Mouse (Mus musculus): ENCODE results near the gene Slc7a6.

Gene Slc7a6

GRCm38 (mm10) chr8:106168356-106169016, at the start of gene Slc7a6:
Gene Slc7a6, plus strand, starts transcription at chr8:106168857.
- peak; percentile 90 for DNase-seq

GRCm38 (mm10) chr8:106123443-106123842, 45.2 kb upstream of the Slc7a6 start:
- DNase-seq: no peak

GRCm38 (mm10) chr8:106126055-106126454, 42.6 kb upstream of the Slc7a6 start:
- no peak for DNase-seq

- DNase-seq: no peak
These were observed 41.6 kb upstream of the Slc7a6 start for GRCm38 (mm10) chr8:106127054-106127453.

- DNase-seq: no peak
These were observed 40.7 kb upstream of the Slc7a6 start for GRCm38 (mm10) chr8:106127882-106128410.

GRCm38 (mm10) chr8:106129232-106129930, 39.3 kb upstream of the Slc7a6 start:
- no peak for DNase-seq

- DNase-seq: no peak
These were observed 38.7 kb upstream of the Slc7a6 start for GRCm38 (mm10) chr8:106129997-106130396.

- no peak for DNase-seq
These were observed 38.2 kb upstream of the Slc7a6 start for GRCm38 (mm10) chr8:106130505-106130904.

GRCm38 (mm10) chr8:106131021-106131420, 37.6 kb upstream of the Slc7a6 start:
- no peak for DNase-seq

GRCm38 (mm10) chr8:106131488-106132222, 37.0 kb upstream of the Slc7a6 start:
- no peak for DNase-seq

GRCm38 (mm10) chr8:106132356-106132755, 36.3 kb upstream of the Slc7a6 start:
- DNase-seq: no peak

GRCm38 (mm10) chr8:106133526-106133925, 35.1 kb upstream of the Slc7a6 start:
- DNase-seq: no peak

- no peak for DNase-seq
These were observed 34.7 kb upstream of the Slc7a6 start for GRCm38 (mm10) chr8:106133946-106134345.

- DNase-seq: no peak
These were observed 33.7 kb upstream of the Slc7a6 start for GRCm38 (mm10) chr8:106134751-106135571.

- DNase-seq: no peak
These were observed 33.0 kb upstream of the Slc7a6 start for GRCm38 (mm10) chr8:106135672-106136071.

- no peak for DNase-seq
These were observed 32.2 kb upstream of the Slc7a6 start, which contains the start of gene Esrp2 for GRCm38 (mm10) chr8:106136156-106137130. Gene Esrp2, minus strand, starts transcription at chr8:106136974.

- no peak for DNase-seq
These were observed 31.3 kb upstream of the Slc7a6 start for GRCm38 (mm10) chr8:106137218-106137905.

GRCm38 (mm10) chr8:106137906-106138477, 30.7 kb upstream of the Slc7a6 start:
- no peak for DNase-seq

GRCm38 (mm10) chr8:106138616-106139015, 30.0 kb upstream of the Slc7a6 start:
- no peak for DNase-seq

GRCm38 (mm10) chr8:106140191-106140590, 28.5 kb upstream of the Slc7a6 start:
- no peak for DNase-seq
